Mouse (Mus musculus): ENCODE measurements around the gene Ndufaf2. TPM values are rescaled to one million over a fixed set of nuclear protein-coding genes. Genes with fewer than 3 reads are reported as not detected.

Ndufaf2 gene
- polyA plus RNA-seq (2017; shearing (Covaris generic)) = 19.1 TPM

DNA sequence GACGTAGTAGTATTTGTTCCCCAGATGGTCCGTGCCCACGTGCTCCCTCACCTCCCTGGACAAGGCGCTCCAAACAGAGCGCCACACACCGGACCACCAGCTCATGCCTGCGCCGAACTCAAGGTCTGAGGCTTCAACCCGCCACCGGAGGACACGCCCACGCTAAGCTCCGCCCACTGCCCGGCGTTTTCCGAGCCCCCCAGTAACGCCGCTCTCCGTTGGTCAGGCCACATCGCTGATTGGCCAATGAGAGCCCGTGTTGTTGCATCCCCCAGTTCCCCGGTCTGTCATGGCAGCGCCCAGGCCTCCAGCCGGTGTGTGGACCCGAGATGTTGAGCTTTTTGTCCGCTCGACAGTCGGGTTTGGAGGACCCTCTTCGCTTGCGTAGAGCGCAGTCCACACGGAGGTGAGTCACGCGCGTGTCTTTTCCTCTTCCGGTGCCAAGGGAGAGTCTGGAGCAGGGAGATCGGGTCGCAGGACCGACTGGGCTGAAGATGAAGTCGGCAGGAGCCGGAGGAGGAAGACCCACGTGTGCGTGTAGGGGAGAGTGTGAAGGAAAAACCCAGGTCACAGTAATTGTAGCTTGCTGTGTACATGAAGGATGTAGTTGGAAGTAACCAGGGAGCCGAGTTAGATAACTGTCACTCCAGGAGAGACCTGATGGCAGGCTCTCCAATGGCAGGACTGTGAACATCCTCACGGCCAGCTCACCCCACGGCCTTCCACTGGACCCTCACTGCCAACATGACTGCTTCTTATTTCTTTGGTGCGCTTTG is at the start of gene Ndufaf2, which contains the start of gene Ercc8:
TSS of gene Ndufaf2 (minus strand) at position 159 of the 776 bp plus-strand sequence.
TSS of gene Ercc8 (plus strand) at position 267 of the 776 bp plus-strand sequence.

DNA sequence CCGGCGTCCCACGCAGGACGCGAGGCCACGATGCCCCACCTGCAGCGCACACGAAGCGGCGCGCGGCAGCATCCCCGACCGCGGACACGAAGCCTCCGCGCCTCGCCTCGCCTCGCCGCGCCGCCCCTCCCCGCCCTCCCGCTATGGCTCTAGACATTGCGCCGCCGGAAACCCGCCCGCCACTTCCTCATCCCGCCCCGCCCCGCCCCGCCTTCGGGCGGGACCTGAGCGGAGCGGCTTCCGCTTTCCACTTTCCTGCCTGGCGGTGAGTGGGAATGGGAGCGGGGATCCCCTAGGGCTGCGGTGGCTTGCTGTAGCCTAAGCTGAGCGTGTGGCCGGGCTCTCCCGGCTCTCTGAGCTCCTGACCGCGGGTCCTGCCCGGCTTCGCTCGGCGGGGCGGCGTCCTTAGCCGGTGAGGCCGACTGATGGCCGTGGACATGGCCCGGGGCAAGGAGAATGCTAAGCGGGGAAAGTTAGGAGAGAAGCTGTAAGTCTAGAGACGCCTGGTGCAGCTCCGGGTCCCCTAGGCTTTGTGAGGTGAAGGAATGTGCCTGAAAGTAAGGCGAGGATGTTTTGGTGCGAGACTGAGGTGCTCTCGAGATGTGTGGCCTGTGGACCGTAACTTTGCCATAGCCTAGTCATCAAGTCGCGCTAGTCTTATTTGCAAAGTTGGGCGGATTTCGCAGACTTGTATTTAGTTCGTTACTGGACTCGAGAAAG is 114.0 kb downstream of the Ndufaf2 start, which contains the start of gene Smim15:
TSS of gene Smim15 (plus strand) at position 225 of the 720 bp plus-strand sequence.

Other genes with a start within 250 kb of the Ndufaf2 start
- 69.6 TPM for gene Smim15, start 114.2 kb downstream of the Ndufaf2 start, polyA plus RNA-seq (2017; shearing (Covaris generic))
- 22.5 TPM for gene Ercc8, start 108 bp upstream of the Ndufaf2 start, polyA plus RNA-seq (2017; shearing (Covaris generic))
- gene Elovl7, start 55.8 kb upstream of the Ndufaf2 start, polyA plus RNA-seq (2017; shearing (Covaris generic)) = 0.52 TPM
- gene Depdc1b, start 157.7 kb upstream of the Ndufaf2 start, polyA plus RNA-seq (2017; shearing (Covaris generic)) = 1.7 TPM